Mouse (Mus musculus) hematopoietic stem cell, adult 5-6 weeks (primary cell): Measurements from ENCODE around the gene Rhob. TPM values are rescaled to one million over a fixed set of nuclear protein-coding genes. Genes with fewer than 3 reads are reported as not detected.
A peak's percentile ranks its signal among the peaks of the same experiment; 100 is the strongest.
"Not testable (repeated sequence)": the region's sequence is repeated elsewhere in the genome, so short reads cannot be mapped to it uniquely, and the experiment has no call there.

Source experiments
- ATAC-seq, 2 experiments: fragments of 125-278 bp in 1 of 2; replicated peaks in 1 of 2; 2 replicates each; pipeline ENCODE4 v1.8.0; 2016 to 2017; ENCODE audit warnings: inconsistent platforms in 2 of 2, mild to moderate bottlenecking in 2 of 2, moderate number of reproducible peaks in 2 of 2, low read depth in 1 of 2, moderate TSS enrichment in 1 of 2; ENCODE audit not compliant: low FRiP score in 2 of 2, poor library complexity in 2 of 2, severe bottlenecking in 2 of 2, insufficient read depth in 1 of 2, low TSS enrichment in 1 of 2
- total RNA-seq: library from RNA; stranded (forward); fragments of 172-1452, 232-1000 nt; gene quantifications from 2 replicates; pipeline ENCODE4 v1.2.3, GENCODE M21; 2017

The Rhob gene
- total RNA-seq, 1 experiment from 2014 or later: 68.6 TPM

DNA sequence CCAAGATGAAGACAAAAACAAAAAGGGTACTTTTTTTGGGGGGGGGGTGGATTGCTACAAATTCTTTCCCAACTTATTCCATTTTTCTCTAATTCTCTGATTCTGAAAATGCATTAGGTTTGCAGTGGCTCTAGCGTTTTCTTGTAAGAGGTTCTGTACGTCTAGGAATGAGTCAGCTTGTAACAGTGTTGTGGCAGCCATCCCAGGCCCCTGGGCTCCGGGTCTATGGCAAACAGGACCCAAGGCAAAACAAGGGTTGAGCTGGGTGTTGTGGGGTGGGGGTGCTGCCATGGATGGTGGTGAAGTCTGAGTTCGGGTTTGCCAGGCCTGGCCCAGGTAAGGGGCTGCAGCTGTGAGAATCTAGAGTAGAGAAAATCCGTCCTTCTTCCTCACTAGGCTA, 37.3 kb downstream of the Rhob start:
- ATAC-seq: no peak

DNA sequence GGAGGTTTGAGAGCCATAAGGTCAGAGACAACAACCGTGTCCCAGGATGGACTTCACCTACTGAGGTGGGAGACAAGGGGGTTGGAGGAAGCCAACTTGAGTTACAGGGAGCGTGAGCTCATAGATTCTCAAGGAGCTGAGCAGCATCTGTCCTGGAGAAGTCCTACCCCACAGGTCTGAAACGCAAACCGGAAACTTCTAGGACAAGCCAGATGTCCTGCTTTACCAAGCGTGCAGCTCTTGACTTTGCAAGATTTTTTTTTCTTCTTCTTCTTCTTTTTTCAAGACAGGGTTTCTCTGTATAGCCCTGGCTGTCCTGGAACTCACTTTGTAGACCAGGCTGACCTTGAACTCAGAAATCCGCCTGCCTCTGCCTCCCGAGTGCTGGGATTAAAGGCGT, 38.2 kb downstream of the Rhob start:
- ATAC-seq: not testable (repeated sequence)

DNA sequence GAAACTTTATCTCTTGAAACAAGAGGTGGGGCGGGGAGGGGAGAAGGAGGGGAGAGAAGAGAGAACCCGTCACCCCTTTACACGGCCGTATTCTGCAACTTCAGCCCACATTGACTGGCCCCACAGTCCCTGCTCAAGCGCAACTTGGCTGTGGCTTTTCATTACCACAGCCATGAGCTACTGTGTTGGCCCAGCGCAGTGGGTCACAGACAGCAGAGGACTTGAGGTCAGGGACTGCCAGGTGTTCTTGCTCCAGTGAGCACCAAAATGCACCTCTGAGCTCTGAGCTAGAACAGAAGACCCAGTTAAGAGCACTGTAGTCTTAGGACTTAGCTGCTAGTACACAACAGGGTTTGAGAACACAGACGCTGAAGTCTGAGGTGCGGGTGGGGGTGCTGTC, 41.4 kb downstream of the Rhob start:
- ATAC-seq: peak; percentile 32 to 33; a peak in 1 of 4 replicates

GRCm38 (mm10) chr12:8457052-8457451, 42.8 kb downstream of the Rhob start:
- no peak for ATAC-seq

- no peak for ATAC-seq
These were observed 44.8 kb downstream of the Rhob start for GRCm38 (mm10) chr12:8455046-8455445.

DNA sequence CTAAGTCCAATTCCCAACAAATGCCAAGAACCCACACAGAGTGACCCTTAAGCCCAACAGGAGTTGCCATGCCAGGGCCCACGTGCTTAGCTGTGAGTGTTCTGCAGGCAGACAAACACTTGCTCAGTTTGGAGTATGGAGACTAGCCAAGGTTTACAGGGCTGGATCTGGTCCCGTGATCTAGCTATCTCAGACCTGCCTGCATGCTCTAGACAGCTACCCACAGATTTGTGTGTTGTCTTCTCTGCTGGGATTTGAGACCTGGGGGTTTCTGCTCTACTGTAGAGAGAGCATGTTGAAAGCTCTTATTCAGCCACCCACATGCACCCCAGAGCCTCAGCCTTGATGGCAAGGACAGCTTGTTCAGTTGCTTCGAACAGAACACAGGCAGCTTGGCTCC, 45.3 kb downstream of the Rhob start:
- no peak for ATAC-seq

GRCm38 (mm10) chr12:8452766-8453621, 46.8 kb downstream of the Rhob start:
- no peak for ATAC-seq

DNA sequence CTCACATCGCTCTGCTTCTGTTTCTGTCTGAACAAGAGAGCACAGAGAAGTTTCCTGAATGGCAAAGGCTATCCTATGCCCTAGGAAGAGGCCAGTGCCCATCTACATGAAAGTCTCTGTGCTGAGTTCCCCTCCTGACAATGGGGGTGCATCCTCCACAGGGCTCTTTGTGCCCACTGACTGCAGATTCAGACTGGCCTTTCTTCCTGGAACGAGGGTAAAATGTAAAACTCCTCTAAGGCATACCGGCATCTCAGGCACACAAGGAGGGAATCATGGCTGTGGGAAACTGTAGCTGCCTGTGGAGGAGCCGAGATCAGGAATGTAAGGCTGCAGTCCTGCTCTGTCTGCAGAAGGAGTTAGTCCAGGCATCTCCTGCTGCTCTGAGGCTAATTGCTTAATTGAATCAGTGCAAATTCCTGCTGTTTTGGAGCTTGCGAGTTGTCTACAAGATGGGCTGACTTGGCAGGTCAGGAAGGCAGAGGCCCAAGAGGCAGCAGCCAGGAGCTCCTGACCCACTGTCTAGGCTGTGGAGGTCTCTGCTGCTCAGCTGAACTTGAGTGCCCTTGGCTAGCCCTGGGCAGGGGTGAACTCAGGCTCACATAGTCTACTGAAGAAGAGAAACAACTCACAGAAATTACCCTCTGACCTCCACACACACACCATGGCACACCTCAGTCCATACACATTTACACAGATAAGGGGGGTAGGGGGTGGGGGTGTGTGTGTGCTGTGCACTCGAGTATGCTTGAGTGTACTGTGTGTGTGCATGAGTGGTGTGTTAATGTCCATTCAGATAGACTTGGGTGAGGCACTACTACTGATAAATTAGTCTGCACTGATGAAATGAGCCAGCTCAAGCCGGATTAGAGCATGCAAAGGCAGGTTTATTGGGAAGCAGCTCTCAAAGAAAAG, 48.0 kb downstream of the Rhob start:
- ATAC-seq: no peak

GRCm38 (mm10) chr12:8450639-8451038, 49.2 kb downstream of the Rhob start:
- ATAC-seq: peak; percentile 82 to 86

DNA sequence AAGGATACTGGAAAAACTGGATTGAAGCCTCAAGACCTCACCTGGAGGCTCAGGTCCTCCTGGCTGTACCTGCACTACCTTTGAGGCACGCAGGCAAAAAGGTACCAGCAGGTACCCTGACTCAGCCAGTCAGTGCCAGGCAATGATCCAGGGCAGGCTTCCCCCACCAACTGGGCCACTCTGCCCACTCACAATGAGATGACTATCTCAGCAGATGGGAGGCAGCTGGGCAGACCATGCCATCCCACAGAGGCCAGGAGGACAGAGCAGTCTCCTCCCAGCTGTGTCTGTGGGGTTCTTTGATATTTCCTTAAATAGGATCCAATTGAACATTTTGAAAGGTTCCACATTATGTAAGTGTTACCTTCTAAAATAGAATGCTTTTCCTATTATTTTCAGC, 49.8 kb downstream of the Rhob start:
- ATAC-seq: no peak

Other genes with a start within 250 kb of the Rhob start
- gene Gdf7, start 198.1 kb downstream of the Rhob start, total RNA-seq: not detected in 2 replicates
- gene Hs1bp3, start 186.6 kb downstream of the Rhob start, total RNA-seq: 7.7 and 10.5 TPM in 2 replicates
- gene Slc7a15, start 99.1 kb upstream of the Rhob start, total RNA-seq: not detected in 2 replicates
- 173 and 218 TPM in 2 replicates for gene Pum2, start 174.1 kb upstream of the Rhob start, total RNA-seq